Mouse (Mus musculus) gastrocnemius, postnatal 4 days (tissue): ENCODE measurements around the gene Ccdc24. TPM values are rescaled to one million over a fixed set of nuclear protein-coding genes. Genes with fewer than 3 reads are reported as not detected.
A peak's percentile ranks its signal among the peaks of the same experiment; 100 is the strongest.

Experiments
- DNase-seq, 2 experiments: peaks; one replicate each; pipeline ENCODE4 v3.0.0; 2021 to 2022; ENCODE audit warnings: low spot score in 2 of 2, mixed read lengths in 2 of 2
- total RNA-seq, 2 experiments: library from RNA; stranded (reverse); gene quantifications; 2 replicates each; pipeline ENCODE4 v1.2.3; 2021

Gene Ccdc24
- total RNA-seq, 2 experiments from 2014 or later = 0.59 to 0.91 TPM

GRCm38 (mm10) chr4:117891738-117892161 lies 19.4 kb upstream of the Ccdc24 start, which contains the start of gene Dph2:
TSS of gene Dph2 (minus strand) at chr4:117892032.
- peak in 1 of 2 experiments; percentile 71 for DNase-seq

- no peak for DNase-seq
Observed at GRCm38 (mm10) chr4:117890750-117891149, 18.4 kb upstream of the Ccdc24 start.

GRCm38 (mm10) chr4:117890031-117890430 lies 17.7 kb upstream of the Ccdc24 start:
- DNase-seq = no peak

DNA sequence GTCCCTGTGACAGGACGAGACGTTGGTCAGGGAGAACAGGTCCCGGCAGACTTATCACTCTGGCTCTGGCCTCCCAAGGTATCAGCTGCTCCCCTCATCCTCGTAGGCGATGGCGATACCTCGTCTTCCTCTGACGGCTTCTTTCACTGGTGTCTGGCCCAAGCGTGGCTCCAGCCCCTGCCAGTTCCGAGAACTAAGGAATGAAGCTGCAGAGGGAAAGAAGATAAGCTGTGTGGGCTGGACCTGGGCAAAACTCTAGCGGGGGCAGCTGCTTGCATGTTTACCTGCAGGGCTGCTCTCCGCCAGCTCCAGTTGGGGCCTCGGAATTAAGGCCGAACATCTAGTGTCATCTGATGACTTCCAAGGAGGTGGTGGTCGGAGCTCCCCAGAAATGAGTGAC lies 17.1 kb upstream of the Ccdc24 start:
- DNase-seq = no peak

GRCm38 (mm10) chr4:117887920-117888319 lies 15.6 kb upstream of the Ccdc24 start:
- DNase-seq = no peak

DNA sequence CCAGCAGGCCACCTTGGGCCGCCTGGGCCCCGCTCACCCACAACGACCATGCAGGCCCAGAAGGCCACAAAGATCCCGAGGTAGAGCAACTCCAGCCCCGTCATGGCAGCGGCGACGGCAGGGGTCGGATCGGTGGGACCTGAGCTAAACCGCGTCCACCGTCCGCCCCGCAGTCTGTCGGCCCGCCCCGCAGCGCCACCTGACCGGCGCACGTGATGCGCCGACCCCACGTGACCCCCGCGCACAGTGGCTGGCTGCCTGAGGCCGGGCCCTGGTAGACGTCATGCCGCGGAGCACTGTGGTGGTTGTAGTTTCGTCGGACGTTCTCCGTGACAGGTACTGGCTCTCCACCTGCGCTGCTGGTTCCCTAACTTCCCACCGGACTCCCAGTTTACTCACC lies 14.8 kb upstream of the Ccdc24 start, which contains the start of gene Atp6v0b:
Atp6v0b (minus strand) TSS at position 201 of the 400 bp plus-strand sequence.
- DNase-seq = peak; percentile 91 to 93

GRCm38 (mm10) chr4:117886644-117887043 lies 14.3 kb upstream of the Ccdc24 start:
- DNase-seq = no peak

DNA sequence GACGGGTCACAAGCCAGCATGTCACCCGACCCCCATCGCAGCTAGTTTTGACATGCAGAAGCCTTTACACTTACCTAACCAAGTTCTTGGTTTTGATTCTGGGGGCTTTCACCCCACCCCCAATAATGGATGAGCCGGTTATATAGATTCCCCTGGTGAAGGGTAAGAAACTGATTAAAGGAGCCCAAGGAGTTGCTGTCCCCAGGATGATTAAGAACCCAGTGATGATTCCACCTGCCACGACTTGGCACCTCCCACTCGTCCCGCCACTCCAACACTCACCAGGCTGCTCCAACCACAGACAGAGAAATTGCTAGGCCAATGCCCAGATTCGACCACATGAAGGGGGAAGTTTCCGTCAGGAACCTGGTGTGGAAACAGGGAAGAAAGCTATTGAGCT lies 13.6 kb upstream of the Ccdc24 start:
- DNase-seq = no peak

DNA sequence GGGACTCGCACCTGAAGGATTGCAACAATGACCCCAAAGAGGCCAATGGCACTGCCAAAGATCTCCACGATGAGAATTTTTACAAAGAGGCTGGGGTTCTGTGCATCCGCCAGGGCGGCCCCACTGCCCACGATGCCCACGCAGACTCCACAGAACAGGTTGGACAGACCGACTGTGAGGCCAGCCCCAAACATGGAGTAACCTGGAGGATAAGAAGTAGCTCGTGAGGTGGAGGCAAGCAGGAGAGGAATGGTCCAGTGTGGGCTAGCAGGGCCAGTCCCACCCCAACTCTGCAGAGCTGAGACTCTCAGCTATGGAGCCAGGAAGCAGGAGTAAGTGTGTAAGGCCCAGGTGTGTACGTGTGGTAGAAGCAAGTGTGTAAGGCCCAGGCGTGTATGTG lies 12.7 kb upstream of the Ccdc24 start:
- DNase-seq = no peak

- no peak for DNase-seq
Observed at GRCm38 (mm10) chr4:117884146-117884545, 11.8 kb upstream of the Ccdc24 start.

DNA sequence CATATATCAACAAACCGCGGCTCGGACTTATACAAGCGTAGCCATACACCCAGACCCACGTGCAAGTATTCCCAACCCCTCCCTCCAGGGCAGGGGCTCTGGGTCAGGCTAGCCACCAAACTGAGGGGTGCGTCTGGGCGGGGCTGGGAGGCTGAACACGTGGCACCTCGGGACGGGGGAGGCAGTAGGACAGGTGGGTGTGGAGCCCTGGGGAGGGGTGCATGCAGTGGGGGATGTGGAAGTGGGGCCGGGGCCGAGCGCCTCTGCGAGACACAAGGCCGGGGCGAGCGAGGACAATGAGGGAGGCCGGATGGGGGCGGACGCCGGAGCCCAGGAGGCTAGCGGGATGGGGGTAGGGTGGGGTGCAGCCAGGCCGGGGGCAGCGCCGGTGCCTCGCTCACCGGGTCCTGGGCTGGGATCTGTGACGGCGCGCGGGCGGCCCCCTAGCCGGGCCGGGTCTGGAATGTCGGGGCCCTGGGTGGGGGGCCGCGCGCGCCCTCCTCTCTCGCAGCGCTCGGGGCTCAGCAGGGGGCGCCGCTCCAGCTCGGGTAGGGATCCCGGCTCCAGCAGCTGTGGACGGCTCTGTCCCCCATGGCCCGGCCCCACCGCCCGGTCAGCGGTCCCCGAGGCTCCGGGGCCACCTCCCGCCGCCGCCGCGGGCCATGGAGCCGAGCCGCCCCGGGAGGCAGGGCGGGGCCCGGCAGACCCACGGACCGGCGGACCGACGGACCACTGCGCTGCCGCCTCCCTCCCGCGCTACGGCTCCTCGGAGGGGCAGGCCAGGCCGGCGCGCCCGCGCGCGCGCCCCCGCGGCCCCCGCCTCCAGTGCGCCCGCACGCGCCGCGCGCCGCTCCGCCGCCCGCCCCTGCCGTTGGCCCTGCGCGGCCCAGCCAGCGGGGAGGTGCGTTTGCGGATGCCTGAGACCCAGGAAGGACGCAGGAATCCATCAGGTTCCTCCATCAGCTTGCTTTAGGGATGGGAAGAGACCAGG lies 10.6 kb upstream of the Ccdc24 start, which contains the start of gene B4galt2:
B4galt2 (minus strand) TSS at position 787 of the 991 bp plus-strand sequence.
- peak; percentile 57 to 67 for DNase-seq

- no peak for DNase-seq
Observed at GRCm38 (mm10) chr4:117878703-117879102, 6.3 kb upstream of the Ccdc24 start.

DNA sequence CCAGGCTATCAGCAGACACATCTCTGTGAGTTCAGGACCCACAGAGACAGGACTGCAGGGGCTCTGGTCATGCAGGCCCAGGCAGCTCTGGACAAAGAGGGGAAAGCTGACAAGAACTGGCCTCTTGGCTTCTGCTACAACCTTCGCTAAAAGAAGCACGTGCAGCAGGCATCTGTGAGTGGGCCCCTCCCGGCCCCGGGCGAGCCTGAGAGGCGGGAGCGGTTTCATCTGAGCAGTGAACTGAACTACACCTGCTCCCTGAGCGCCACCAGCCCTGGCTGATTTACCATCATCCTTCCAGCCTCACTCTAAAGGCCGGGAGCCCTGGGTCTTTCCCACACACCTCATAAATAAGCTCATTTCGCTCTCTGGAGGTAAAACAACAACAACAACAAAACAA lies 5.9 kb upstream of the Ccdc24 start:
- no peak for DNase-seq

GRCm38 (mm10) chr4:117873615-117874014 lies 1.3 kb upstream of the Ccdc24 start:
- no peak for DNase-seq

DNA sequence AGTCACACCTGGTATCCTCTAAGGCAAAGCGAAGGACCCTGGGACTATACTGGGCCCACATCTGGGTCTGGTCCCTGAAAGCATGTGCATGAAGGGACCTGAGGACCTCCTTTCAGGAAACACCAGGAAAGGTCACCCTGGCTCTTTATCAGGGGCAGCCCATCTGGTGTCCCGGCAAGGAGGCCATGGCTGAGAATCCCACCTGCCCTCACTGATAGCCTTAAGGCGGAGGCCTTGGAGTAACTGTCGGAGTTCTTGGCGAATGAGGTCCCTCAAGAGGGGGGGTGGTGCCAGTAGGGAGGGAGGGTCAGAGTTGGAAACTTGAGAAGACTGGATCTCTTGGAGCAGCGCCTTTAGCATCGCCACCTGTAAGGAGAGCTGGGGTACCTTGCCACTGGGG lies 570 bp downstream of the Ccdc24 start:
- no peak for DNase-seq

DNA sequence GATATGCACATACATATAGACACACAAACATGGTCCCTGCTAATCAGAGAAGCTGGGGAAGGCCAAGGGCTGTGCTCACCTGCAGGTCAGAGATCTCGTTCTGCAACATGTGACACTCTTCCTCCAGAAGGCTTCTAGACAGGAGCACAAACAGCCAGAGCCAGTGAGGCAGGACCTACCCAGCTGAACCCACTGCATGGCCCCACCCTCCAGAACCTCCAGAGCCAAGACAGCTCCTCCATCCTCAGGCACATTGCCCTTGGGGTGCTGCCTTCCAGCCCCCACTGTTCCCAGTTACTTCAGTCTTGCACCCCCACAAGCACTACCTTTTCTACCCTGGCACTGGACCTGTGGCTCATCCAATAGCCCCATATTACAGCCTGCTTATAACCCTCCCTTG lies 1.9 kb downstream of the Ccdc24 start:
- DNase-seq = no peak

DNA sequence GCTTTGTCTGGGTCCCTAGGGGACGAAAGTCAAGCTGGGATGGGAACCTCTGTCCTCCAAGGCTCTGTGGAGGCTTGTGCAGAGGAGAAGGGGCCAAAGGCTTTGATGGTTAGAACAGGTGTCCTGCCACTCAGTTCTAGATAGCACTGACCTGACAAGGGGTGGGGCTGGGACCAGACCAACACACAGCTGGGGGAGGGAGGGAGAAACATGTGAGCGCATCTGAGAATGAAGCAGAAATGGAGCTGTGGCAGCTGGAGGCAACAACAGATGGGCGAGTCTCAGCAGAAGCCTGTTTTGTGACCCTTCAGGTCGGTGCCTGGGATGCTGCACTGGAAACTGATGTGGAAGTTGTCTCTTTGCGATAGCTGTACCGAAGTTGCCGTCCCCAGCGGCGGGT lies 3.0 kb downstream of the Ccdc24 start:
- no peak for DNase-seq

- DNase-seq = peak; percentile 48 to 64
Observed at GRCm38 (mm10) chr4:117867823-117868222, 4.5 kb downstream of the Ccdc24 start.

- no peak for DNase-seq
Observed at GRCm38 (mm10) chr4:117867000-117867399, 5.4 kb downstream of the Ccdc24 start.

GRCm38 (mm10) chr4:117866083-117866482 lies 6.3 kb downstream of the Ccdc24 start:
- DNase-seq = peak in 1 of 2 experiments; percentile 54

GRCm38 (mm10) chr4:117862823-117863222 lies 9.5 kb downstream of the Ccdc24 start:
- DNase-seq = no peak

DNA sequence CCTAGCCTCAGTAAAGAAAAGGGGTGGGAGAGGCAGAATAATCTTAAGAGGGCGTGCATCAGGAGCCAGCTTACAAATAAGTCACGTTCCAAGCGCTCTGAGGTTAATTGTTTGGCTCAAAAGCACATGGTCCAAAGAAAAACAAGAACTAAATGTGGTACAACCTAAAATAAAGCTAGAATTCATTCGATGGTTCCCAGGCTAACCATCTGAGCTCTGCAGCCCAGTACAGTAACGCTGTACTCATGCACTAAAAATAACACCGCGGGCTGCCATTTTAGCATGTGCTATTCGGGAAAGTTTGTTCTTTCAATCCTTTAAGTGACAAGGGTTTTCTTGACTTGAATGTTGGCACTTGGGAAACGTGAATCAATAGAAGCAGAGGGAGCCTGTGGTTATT lies 11.8 kb downstream of the Ccdc24 start:
- no peak for DNase-seq
